Mouse (Mus musculus) bone marrow macrophage, adult 2 months (primary cell): ENCODE results near the gene Mcat.

Source experiments
- CTCF ChIP-seq: IDR thresholded peaks from 2 replicates; pipeline ENCODE4 v1.5.1; 2012; ENCODE audit warnings: low read depth, mild to moderate bottlenecking, low read length, moderate library complexity
- POLR2A ChIP-seq: IDR thresholded peaks from 2 replicates; pipeline ENCODE4 v1.6.1; 2012; ENCODE audit warnings: mild to moderate bottlenecking, low read depth, low read length, borderline replicate concordance

DNA sequence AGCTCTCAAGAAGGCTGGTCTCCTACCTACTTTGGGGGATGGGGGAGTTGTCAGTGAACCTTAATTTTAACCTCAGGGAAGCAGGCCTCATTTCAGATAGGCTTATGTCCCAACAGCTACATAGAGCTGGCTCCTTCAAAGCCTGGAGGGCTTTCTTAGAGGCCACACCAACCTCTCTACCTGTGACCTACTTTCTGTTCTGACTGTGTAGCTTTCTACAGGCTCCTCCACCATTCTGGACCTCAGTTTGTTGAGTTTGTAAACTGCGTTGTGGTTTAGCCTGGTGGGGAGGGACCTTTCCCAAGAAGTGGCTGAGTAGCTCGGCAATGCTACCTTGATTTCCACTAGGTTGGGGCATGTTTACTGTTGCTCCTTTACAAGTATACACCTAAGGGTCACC, 35.8 kb downstream of the Mcat start:
- TF ChIP-seq POLR2A: no peak
- TF ChIP-seq CTCF: no peak
